Mouse (Mus musculus): ENCODE measurements around the gene Tgoln1.

Gene Tgoln1

DNA sequence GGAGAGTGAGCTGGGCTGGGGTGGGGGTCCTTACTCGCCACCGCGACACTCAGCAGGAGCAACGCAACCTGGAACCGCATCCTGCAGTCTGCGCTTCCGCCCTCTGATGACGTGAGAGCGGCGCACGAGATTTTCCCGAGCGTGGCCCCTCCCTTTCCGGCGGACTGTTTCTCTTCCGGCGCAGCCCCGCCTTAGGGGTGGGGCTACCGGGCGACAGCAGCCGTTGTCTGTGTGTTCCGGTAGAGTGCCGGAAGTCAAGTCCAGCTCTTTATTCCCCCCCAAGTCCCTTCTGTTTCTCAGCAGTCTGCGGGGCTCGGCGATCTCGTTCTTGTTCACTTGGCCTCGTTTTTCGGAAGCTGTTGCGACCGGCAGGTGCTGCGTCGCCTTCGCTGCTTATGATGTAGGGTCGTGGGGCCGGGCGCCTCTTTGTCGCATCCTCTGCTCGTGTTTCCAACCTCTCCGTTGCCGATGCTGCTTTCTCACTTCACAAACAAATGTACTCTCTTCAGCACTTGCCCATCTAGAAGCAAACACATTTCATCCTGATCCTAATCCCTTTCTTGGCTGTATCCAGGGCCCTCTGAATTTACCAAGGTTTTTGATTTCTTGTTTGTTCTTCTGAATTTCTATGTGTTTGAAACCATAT, at the start of gene Tgoln1:
Gene Tgoln1 (minus strand): TSS at position 358 of the 646 bp plus-strand sequence.
- peak; percentile 96 for DNase-seq

DNA sequence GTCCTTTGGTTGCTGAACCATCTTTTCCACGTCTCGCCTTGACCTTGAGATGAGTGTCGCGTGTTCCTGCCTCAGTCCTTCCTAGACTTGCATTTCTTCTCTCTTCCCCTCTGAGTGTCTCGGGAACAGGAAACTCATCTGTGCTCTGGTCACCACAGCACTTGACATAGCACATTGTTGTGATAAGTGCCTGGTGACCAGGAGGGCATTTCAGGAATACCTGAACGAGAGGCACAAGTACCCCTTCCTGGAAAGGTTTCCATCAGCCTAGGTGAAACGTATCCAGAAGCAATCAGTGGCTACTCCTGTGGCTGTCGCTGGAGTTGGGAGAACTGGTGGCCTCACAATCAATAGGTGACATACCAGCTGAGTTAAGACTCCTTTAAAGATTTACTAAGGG, 47.5 kb upstream of the Tgoln1 start:
- no peak for DNase-seq

DNA sequence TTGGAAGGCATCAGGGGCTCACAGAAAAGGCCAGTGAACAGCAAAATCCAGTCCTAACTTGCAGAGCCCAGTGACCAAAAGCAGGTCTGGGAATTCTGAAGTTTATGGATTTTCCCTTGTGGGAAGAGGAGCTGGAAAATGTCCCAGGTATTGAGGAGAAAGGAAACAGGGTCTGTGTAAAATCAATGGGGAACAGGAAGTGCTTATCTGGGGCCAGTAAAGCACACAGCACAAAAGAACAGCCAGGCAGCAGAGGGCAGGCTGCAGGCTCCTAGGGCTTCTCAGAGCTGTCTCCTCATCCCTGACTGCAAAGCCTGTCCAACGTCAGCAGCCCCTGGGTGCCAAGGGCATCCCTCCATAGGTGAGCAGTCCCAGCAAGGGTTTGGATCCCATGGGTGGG, 46.2 kb upstream of the Tgoln1 start:
- DNase-seq: peak; percentile 54

DNA sequence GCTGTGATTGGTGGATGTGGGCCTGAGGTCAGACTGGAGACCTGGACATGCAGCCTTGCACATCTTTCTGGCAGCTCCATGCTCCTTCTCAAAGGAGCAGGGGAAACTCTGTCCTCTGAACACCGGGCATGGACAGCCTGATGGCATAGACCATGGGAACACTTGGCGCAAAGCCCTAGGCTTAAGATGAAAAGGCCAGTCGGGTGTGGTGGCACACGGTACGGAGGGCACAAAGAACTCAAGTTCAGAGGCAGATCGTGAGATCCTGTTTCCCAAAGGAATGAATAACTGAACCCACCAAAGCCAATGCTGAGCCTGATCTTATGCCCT, 43.6 kb upstream of the Tgoln1 start:
- no peak for DNase-seq

DNA sequence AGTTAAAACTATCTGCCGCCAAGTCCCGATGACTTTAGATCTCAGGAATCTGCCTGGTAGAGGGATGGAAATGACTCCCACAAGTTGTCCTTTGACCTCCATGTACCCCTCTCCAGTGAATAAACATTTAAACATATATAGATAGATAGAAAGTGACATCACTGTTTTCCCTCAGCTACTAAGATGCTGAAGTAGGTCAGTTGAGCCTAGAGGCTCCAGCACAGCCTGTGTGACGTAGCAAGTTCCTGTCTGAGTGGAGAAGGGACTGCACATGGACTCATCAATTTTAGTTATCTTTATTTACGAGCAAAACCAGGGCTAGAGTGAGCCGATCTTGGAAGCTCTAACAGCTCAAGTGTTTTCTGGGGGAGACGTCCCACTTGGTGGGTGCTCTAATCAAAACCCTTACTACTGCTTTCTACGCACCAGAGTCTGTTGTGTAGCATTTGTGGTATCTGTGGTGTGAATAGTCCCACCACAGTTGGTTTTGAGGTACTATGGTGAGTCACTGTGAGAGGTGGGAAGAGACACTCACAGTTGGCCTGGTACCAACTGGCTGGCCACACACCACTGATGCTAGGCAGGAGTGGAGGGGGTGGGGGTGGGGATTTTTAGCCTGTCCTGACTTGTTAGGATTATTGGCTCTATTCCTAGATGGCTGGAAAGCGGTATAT, 43.1 kb upstream of the Tgoln1 start:
- DNase-seq: peak; percentile 43

DNA sequence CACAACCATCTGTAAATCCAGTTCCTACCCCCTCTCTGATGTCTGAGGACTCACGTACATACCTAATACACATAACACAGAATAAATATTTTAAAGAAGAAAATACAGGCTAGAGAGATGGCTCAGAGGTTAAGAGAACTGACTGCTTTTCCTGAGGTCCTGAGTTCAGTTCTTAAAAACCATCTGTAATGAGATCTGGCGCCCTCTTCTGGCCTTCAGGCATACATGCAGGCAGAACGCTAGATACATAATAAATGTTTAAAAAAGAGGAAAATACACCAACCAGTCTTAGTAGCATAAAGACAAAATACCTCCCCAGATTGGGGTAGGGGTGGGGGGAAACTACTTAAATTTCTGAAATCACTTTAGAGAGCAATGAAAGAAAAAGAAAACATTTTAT, 41.2 kb upstream of the Tgoln1 start:
- DNase-seq: no peak

DNA sequence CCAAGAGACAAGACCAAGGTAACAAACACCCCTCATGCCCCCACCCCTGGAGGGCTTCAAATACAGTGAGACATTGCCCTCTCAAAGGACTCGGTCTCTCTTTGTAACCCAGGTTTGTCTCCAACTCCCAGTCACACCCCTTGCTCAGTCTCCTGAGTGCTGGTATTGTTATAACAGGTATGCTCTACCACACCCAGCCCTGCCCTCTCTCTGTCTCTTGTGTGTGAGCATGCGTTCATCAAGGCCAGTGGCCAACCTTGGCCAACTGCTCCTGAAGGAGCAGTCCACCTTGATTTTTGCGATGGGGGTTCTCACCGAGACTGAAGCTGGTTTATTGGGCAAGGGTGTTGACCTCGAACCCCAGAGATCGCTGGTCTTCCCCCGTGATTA, 39.2 kb upstream of the Tgoln1 start:
- DNase-seq: no peak

DNA sequence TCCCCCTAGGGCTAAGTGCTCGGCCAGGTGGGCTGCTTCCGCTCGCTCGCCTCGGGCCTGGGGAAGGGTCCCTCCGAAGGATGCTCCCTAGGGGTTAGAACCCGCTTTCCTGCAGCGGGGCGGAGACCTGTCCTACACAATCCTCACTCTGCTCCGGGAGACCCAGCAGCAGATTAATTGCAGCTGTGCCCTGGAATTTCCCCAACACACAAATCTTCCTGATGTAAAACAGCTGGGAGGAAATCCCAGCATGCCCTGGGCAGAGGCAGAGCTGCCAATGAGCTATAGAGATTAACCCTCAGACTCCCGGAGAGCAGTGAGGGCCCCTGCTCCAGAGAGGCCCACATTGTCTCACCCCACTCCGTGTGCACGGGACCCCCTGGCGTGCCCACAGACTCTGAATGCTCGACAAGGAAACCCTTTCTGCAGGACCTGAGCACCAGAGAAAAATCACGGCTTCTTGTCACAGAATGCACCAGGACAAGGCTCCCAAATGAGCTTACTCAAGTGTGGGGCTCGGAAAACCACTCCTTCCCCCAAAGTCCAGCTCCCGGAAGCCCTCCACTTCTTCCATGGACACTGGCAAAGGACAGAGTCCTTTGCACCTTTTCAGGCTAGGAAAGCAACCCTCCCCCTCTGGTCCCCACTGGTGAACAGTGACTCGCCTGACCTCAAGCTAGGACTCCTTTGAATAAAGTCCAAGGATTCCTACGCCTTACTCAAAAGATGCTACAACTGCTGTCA, 38.7 kb upstream of the Tgoln1 start:
- peak; percentile 90 for DNase-seq

DNA sequence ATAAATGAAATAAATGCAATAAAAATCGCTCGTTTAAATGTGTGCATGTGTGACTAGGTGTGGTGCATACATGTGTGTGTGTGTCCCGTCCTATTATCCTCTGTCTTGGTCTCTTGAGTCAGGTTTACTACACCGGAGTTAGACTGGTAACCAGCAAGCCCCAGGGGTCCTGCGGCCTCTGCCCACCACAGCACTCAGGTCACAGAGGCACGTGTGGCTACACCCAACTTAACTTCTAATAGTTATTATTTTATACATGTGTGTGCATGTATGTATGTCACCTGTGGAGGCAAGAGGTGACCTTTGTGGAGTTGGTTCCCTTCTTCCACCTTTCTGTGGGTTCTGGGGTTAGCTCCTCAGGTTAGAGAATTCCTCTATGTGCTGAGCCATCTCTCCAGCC, 37.6 kb upstream of the Tgoln1 start:
- DNase-seq: no peak

DNA sequence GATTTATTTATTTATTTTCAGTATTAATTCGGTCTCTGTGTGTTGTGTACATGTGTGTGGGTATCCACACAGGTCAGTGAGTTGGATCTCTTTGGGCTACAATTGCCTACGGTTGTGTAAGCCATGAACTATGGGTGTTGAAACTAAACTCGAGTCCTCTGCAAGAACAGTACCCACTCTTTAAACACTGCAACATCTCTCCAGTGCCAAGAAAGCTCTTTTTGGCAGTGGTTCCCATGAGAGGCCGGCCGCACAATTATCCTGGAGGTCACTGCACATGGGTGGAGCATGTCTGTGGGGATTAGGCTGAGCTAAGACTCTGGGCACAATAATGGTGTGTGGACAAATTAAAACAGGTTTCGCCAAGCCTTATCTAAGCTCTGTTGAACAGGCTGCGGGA, 36.6 kb upstream of the Tgoln1 start:
- peak; percentile 68 for DNase-seq

DNA sequence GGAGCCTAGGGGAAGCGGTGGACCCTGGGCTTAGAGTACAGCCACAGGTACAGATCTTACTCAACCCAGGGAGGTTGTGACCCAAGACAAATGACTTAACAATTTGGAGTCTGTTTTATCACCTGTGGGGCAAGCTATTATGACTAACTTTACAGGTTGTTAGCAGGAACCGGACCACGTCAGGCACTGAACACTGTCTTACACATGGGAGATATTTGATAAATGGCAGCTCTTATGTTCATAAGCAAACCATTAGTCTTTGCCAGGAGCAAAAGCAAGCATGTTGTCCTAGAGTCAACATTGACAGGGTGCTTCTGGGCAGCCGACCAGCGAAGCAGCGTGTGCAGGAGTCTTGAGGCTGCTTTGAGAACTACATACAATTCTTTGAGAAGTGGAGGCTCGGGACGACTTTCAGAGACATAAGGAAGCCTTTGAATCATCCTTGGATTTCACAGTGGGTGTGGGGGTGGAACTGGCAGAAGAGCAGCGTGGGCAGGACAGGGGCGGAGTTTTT, 33.6 kb upstream of the Tgoln1 start:
- DNase-seq: no peak

DNA sequence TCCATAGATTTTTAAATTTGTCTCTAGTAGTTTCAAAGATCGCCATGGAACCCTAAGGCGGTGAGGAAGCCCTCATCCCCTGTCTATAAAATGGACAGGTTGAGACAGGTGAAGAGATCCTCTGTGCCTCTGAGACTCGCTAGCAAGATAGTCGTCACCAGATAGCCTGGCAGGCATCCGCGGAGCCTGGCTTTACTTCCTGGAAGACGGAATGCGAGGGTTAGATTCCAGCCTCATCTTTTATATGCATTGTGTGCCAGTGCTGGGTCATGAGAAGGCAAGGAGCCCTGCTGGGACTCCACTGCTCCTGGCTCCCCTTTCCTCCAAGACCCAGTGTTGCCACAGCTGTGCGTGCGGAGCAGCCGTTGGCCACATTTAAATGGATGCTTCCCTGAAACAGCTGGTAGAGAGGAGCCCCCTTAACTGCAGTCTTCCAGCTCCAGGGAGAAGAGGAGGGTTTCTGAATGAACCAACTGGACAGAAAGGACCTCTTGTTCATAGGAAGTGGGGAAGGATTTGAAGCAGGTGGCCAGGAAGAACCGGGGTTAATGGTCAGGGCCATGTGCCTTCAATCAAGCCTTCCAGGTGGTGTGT, 31.3 kb upstream of the Tgoln1 start:
- no peak for DNase-seq

DNA sequence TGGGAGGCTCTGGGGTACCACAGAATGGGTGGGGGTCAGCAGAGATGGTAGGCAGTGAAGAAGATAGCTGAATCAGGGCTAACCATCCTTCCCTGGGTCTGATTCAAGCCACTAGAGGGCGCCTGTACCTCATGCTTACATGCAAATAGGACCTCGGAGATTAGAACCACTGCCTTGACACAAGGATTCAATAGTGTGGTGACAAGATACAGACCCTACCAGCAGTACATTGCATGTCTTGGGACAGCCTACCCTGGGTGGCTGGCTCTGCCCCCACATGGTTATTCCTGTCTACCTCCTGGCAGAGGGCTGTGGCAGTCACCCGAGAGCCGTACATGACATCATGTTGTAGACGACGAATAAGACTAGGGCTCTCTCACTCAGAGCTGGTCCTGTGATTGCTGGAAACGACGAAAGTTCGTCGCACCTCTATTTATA, 30.6 kb upstream of the Tgoln1 start:
- peak; percentile 80 for DNase-seq

DNA sequence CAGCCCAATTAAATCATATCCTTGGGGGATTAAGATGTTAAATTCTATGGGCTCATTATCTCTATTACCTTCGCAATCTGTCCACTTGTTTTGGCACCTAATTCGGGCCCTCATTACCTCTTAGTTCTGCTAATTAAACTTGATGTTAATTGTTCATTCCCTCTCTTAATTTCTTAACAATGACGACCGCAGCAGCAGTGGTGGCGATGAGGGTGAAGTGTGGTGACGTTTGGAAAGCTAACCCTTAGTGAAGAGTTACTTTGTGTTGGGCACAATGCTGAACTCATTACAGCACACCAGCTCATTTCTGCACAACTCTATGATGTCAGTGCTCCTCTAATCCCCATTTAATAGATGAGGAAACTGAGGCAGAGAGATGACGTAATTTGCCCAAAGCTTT, 28.6 kb upstream of the Tgoln1 start:
- no peak for DNase-seq

DNA sequence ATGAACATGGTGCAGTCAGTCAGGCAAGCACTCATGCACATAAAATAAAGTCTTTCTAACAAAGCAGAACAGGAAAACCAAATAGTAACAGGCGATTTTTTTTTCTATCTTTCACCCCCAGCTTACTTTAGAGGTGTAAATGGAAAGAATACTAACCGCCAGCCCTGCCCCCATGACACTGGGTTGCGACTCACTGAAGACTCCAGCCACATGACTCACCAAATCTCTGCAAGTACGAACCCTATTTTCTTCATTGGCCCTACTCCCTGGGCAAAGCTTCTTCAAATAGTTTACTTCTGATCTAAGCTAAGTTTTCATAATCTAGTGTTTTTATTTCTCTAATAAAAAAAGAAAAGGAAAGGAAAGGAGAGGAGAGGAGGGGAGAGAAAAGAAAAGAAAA, 27.8 kb upstream of the Tgoln1 start:
- no peak for DNase-seq

DNA sequence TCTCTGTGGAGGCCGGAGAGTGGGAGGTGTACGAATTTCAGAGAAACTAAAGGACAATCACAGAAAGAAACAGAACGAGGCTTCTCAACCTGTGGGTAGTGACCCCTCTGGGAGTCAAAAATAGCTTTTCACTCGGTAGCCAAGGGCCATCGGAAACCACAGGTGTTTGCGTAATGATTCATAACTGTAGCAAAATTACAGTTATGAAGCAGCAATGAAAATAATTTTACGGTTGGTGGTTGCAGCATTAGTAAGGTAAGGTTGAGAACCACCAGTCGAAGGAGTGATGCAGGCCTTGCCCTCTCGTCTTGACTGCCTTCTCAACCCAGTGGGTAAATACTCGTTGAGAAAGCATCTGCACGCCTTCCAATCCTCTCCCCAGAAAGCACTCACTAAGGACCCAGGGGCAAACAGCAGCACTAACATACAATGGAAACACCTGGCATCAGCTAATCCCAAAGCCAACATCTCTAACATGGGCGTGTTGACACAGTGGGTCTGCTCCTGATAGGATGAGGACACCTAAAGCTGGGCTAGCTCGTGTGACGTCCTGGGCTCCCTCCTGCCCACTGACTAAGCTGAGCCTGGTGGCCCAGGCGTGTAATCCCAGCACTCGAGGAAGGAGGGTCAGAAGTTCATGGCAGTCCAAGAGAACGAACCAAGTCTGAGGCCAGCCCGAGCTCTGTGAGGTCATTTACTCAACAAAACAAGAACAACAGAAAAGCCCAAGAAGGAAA, 24.6 kb upstream of the Tgoln1 start:
- no peak for DNase-seq

DNA sequence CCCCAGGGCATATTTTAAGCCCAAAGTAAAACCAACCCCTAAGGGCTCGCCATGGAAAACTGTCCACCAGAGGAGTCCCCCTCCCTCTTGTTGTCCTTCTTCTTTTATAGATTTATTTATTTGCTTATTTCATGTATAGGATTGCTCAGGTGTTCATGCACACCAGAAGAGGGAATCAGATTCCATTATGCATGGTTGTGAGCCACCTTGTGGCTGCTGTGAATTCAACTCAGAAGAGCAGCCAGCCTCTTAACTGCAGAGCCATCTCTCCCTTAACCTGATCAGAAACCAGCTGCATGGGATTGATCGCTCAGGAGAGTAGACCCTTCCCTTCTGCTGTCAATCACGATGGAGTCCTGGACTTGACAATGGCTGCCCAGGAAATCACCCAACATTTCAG, 20.1 kb upstream of the Tgoln1 start:
- DNase-seq: no peak

DNA sequence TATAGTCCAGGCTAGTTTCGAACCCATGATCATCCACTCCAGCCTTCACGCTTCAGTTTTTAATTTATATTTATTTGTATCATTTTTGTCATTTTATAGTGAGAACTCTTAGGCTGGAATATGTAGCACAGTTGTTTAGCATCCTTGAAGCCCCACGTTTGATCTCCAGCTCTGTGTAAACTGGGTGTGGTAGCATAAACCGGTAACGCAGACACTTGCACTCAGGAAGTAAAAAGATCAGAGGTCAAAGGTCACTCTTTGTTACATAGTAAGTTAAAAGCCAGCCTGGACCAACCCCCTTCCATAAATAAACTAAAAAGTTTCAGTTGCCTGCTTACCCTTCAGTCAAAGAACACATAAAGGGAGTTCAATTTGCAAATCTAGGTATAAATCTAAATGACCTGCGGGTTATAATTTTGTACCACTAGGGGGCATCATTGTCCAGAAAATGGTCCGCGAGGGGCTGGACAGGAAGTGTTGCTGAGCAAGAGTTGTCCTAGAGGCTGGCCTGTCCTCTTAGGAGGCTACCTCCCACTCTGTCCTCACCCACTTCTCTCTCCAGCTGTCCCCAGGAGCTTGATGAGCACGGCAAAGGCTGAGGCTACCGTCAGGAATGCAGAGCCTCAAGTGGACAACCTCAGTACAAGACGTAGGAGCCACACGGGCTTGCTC, 19.1 kb upstream of the Tgoln1 start:
- DNase-seq: peak; percentile 84

DNA sequence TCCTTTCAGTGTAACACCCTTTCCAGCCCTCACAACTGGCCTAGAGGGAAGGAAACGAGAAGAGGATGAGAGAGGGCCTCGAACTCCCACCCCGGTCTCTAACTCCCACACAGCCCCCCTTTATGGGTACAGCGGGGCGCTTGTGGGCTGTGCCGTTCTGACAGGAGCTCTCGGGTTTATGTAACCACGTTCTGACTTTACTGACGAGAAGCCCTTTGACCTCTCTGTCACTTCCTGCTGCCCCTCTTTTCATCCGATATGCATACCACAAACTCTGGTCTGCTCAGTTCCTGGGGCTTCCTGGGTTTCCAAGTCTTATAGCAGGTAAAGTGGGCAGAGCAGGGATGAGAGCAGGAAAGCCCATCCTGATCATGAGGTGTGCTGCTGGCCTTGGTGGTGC, 17.5 kb upstream of the Tgoln1 start:
- DNase-seq: no peak

DNA sequence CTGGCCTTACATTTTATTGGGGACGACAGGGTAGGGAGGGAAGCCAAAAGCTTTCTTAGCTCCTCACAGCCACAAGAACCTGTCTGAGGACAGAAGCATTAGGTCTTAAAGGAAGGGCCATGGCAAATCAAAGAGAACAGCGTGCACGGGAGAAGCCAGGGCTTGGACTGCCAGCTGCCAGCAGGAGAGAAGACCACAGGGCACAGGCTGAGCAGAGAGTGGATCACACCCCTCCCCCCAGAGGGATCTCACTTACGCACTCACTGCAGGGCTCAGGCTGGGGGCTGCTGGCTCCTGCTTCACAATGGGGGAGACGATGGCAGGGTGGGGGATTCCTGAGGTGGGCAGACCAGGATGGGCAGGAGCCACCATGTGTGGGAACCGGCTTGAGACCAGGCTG, 14.9 kb upstream of the Tgoln1 start:
- no peak for DNase-seq

DNA sequence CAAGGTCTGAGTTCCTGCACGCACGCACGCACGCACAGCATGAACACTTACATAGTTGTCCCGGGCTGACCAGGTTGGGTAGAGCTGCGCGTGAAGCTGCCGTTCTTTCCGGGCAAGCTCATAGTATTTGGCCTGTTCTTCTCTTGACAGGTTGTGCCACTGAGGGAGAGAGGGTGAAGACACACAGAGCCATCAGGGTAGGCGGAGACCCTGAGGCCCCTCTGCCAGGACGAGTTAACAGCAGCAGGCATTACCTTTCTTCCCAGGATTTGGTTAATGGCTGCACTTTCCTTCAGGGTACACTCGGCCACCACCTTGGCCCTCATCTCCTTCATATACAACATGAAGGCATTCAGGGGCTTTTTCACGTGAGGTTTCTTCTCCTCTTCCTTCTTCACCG, 14.2 kb upstream of the Tgoln1 start:
- DNase-seq: no peak

DNA sequence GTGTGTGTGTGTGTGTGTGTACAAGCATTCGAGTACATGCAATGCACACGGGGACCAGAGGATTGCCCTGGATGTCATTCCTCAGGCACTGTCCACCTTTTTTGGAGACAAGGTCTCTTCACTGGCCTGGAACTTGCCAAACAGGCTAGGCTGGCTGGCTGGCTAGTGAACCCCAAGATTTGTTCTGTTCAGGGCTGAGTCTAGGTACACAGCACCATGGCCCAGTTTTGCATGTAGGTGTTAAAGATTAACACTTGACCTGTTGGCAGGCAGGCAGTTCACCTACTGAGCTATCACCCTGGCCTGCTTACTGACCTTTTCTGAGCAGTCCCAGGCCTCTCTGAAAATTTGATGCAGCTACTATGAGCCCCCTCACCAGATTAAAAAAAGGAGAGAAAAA, 13.6 kb upstream of the Tgoln1 start:
- peak; percentile 62 for DNase-seq
